ENCODE assay signal across 8 mouse cellular contexts in genomic region chr17:12725871-12726270, GRCm38 (mm10). TPM values are rescaled to one million over a fixed set of nuclear protein-coding genes. Genes with fewer than 3 reads are reported as not detected.
DNase-seq lines count a peak whose midpoint lies in the region.

No protein-coding gene starts in this region.

- peak; percentile 67 to 75 for DNase-seq in cerebellum, postnatal 10 days
- DNase-seq in cerebellum, adult 9-11 months: no peak
- peak; percentile 76 for DNase-seq in MN1 (ENCODE audit: low spot score)
- peak; percentile 78 to 85 for DNase-seq in heart, adult 18-20 months
- peak; percentile 67 for DNase-seq in kidney, adult 9 months
- peak; percentile 78 for DNase-seq in lung, postnatal 36 days
- DNase-seq in urinary bladder, postnatal 10 days (ENCODE audit: low spot score): no peak
- DNase-seq in left cerebral cortex, adult 9 months (ENCODE audit: low spot score in 2 of 2): no peak

RNA-seq across cellular contexts. Expression of gene Igf2r, which starts 43.6 kb away (rescaled TPM):
- 100 to 1,000 TPM; 111 to 115 TPM for total RNA-seq in heart, adult 18-20 months (2021)

RNA-seq across cellular contexts. Expression of gene Slc22a1, which starts 50.2 kb away (rescaled TPM):
- total RNA-seq in heart, adult 18-20 months (2021): 10 to 100 TPM; 12.1 to 17.8 TPM

Comparison
In these comparisons a context has a peak if more than half of its experiments do, and no peak if none do; other contexts are left out.
1. DNase-seq: peak in cerebellum, postnatal 10 days (2 of 2), MN1 (single experiment), heart, adult 18-20 months (2 of 2), kidney, adult 9 months (single experiment) and lung, postnatal 36 days (single experiment); none in cerebellum, adult 9-11 months (single experiment), urinary bladder, postnatal 10 days (single experiment) and left cerebral cortex, adult 9 months (0 of 2).